16 mouse cellular contexts compared by ENCODE assay signal in the genomic region with DNA sequence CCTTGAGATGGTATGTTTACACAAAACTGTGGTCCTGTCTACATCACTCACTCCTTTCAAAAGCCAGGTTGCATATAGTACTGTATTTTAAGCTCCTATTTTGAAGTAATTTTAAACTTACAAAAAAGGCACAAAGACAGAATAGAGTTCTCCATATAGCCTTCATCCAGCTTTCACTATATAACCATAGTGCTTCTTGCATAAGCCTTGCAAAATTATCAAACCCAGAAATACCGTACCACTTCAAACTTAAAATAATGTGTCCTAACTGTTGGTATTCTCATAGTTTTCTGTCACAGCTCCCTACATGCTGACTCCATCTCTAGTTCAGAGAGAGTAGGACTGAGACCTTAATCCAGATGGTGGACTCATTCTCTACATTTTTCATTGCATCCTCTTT.
DNase-seq lines count a peak whose midpoint lies in the region; ATAC-seq lines count a peak whose summit lies in the region.
"Had no signal": no experiment of that assay in that cellular context is flagged by ENCODE, and none has a peak within 500 bp of the region (broad histone marks: within the 10 kb centered on the region; RNA-seq: fewer than 3 reads in every experiment).

No protein-coding gene starts in this region.

- DNase-seq in frontal cortex, adult 2 months (ENCODE audit: extremely low spot score in 1 of 2, low spot score in 1 of 2): no peak
- DNase-seq: adrenal gland, adult 2 months; adrenal gland, adult 8-10 months; adrenal gland, postnatal 10 days; adrenal gland, postnatal 14 days; adrenal gland, postnatal 25 days; adrenal gland, postnatal 36 days; B cell, adult 2 months; cerebellum, adult 11 months; cerebellum, adult 11-12 months; cerebellum, adult 18-20 months; cerebellum, adult 2 months had no signal

- peak; percentile 92 for ATAC-seq in frontal cortex, adult (ENCODE audit: low TSS enrichment)
- ATAC-seq: activated CD4-positive, CD25-positive, alpha-beta regulatory T cell, adult 4 months; CD4-positive, CD25-positive, alpha-beta regulatory T cell, adult 4 months; Patski had no signal
